Mouse (Mus musculus) CH12.LX (cell line): Measurements from ENCODE around the gene Baz1b. TPM values are rescaled to one million over a fixed set of nuclear protein-coding genes. Genes with fewer than 3 reads are reported as not detected.

Experiments used
- DNase-seq: peaks from one replicate; pipeline ENCODE4 v3.0.0-alpha.2; 2013; ENCODE audit errors: extremely low read depth
- H3K27ac ChIP-seq: 2 replicates; pipeline ENCODE4 v1.5.1; 2012; ENCODE audit warnings: low read depth, mild to moderate bottlenecking, control low read depth, moderate library complexity; ENCODE audit not compliant: insufficient read depth
- H3K27me3 ChIP-seq: replicated peaks from 2 replicates; pipeline ENCODE3; 2012; ENCODE audit warnings: inconsistent platforms
- H3K36me3 ChIP-seq, 2 experiments: replicated peaks in 1 of 2; 2 replicates each; pipeline versions ENCODE3 to v1.6.1; 2012; ENCODE audit warnings: inconsistent platforms in 1 of 2, low read length in 1 of 2, mild to moderate bottlenecking in 1 of 2, mixed read lengths in 1 of 2, moderate library complexity in 1 of 2; ENCODE audit not compliant: control insufficient read depth in 1 of 2, insufficient read depth in 1 of 2
- H3K4me1 ChIP-seq, 2 experiments: 2 replicates each; pipeline ENCODE4 v1.6.1; 2012; ENCODE audit warnings: inconsistent platforms in 1 of 2, moderate library complexity in 1 of 2; ENCODE audit not compliant: insufficient read depth in 2 of 2, control insufficient read depth in 1 of 2
- H3K4me2 ChIP-seq: 2 replicates; pipeline ENCODE4 v1.6.1; 2012; ENCODE audit warnings: low read depth, mild to moderate bottlenecking, control low read depth; ENCODE audit not compliant: poor library complexity, insufficient read depth, severe bottlenecking
- H3K4me3 ChIP-seq, 3 experiments: fragments of 150-350 bp in 1 of 3; sonication (generic) in 1 of 3; replicated peaks in 1 of 3; 2 replicates each; pipeline versions ENCODE3 to v1.5.1; 2011 to 2012; ENCODE audit warnings: low read depth in 2 of 3, low read length in 2 of 3, mild to moderate bottlenecking in 2 of 3, moderate library complexity in 2 of 3, control low read depth in 1 of 3, improper control_type of control experiment in 1 of 3, inconsistent platforms in 1 of 3, mixed read lengths in 1 of 3; ENCODE audit not compliant: poor library complexity in 1 of 3
- H3K79me2 ChIP-seq: replicated peaks from 2 replicates; pipeline ENCODE4 v1.6.1; 2012; ENCODE audit warnings: mild to moderate bottlenecking, moderate library complexity; ENCODE audit not compliant: control insufficient read depth, poor library complexity, insufficient read depth, severe bottlenecking; ENCODE audit errors: extremely low read depth
- H3K9ac ChIP-seq: 2 replicates; pipeline ENCODE4 v1.6.1; 2012; ENCODE audit warnings: low read depth, mild to moderate bottlenecking, control low read depth, moderate library complexity; ENCODE audit not compliant: insufficient read depth
- H3K9me3 ChIP-seq: replicated peaks from 2 replicates; pipeline ENCODE3; 2012; ENCODE audit warnings: low read length, inconsistent platforms, mixed read lengths
- BHLHE40 ChIP-seq: IDR thresholded peaks from 2 replicates; pipeline ENCODE4 v1.6.1; 2011; ENCODE audit warnings: mild to moderate bottlenecking, low read depth, low read length, improper control_type of control experiment
- CHD2 ChIP-seq: IDR thresholded peaks from 2 replicates; pipeline ENCODE4 v1.6.1; 2011; ENCODE audit warnings: low read length, improper control_type of control experiment
- CTCF ChIP-seq, 2 experiments: IDR thresholded peaks in 1 of 2; conservative IDR thresholded peaks in 1 of 2; 2 replicates each; pipeline ENCODE4 v1.5.1; 2011 to 2012; ENCODE audit warnings: low read depth in 2 of 2, low read length in 2 of 2, improper control_type of control experiment in 1 of 2, inconsistent platforms in 1 of 2, mild to moderate bottlenecking in 1 of 2, moderate library complexity in 1 of 2
- ELF1 ChIP-seq: IDR thresholded peaks from 2 replicates; pipeline ENCODE4 v1.6.1; 2014; ENCODE audit warnings: low read depth, mild to moderate bottlenecking, inconsistent platforms, low read length, improper control_type of control experiment
- EP300 ChIP-seq: IDR thresholded peaks from 2 replicates; pipeline ENCODE4 v1.6.1; 2011; ENCODE audit warnings: low read length, improper control_type of control experiment
- IRF4 ChIP-seq: IDR thresholded peaks from 2 replicates; pipeline ENCODE4 v1.6.1; 2014; ENCODE audit warnings: low read depth, mild to moderate bottlenecking, inconsistent platforms, low read length, improper control_type of control experiment
- JUN ChIP-seq: IDR thresholded peaks from 2 replicates; pipeline ENCODE4 v1.6.1; 2011; ENCODE audit warnings: low read depth, mild to moderate bottlenecking, low read length, improper control_type of control experiment, moderate library complexity; ENCODE audit not compliant: insufficient read depth
- JUND ChIP-seq: conservative IDR thresholded peaks from 2 replicates; pipeline ENCODE4 v1.6.1; 2011; ENCODE audit warnings: low read depth, low read length, improper control_type of control experiment
- KAT2A ChIP-seq: IDR thresholded peaks from 2 replicates; pipeline ENCODE4 v1.6.1; 2012; ENCODE audit warnings: low read length, improper control_type of control experiment, inconsistent platforms; ENCODE audit not compliant: insufficient replicate concordance
- MAX ChIP-seq: IDR thresholded peaks from 2 replicates; pipeline ENCODE4 v1.6.1; 2011; ENCODE audit warnings: low read length, improper control_type of control experiment
- MAZ ChIP-seq: IDR thresholded peaks from 2 replicates; pipeline ENCODE4 v1.6.1; 2012; ENCODE audit warnings: low read depth, mild to moderate bottlenecking, inconsistent platforms, low read length, improper control_type of control experiment, moderate library complexity
- POLR2AphosphoS2 ChIP-seq: IDR thresholded peaks from 2 replicates; pipeline ENCODE4 v1.6.1; 2011; ENCODE audit warnings: low read depth, low read length, improper control_type of control experiment
- SMC3 ChIP-seq: IDR thresholded peaks from 2 replicates; pipeline ENCODE4 v1.6.1; 2011; ENCODE audit warnings: low read depth, low read length, improper control_type of control experiment
- TBP ChIP-seq: conservative IDR thresholded peaks from 2 replicates; pipeline ENCODE4 v1.6.1; 2011; ENCODE audit warnings: low read depth, low read length, improper control_type of control experiment
- UBTF ChIP-seq: IDR thresholded peaks from 2 replicates; pipeline ENCODE4 v1.6.1; 2012; ENCODE audit warnings: low read depth, mild to moderate bottlenecking, inconsistent platforms, low read length, improper control_type of control experiment, moderate library complexity
- USF1 ChIP-seq: IDR thresholded peaks from 2 replicates; pipeline ENCODE4 v1.6.1; 2014; ENCODE audit warnings: low read depth, mild to moderate bottlenecking, inconsistent platforms, low read length, improper control_type of control experiment
- ZC3H11A ChIP-seq: IDR thresholded peaks from 2 replicates; pipeline ENCODE4 v1.6.1; 2012; ENCODE audit warnings: low read depth, mild to moderate bottlenecking, inconsistent platforms, low read length, improper control_type of control experiment
- ZKSCAN1 ChIP-seq: IDR thresholded peaks from 2 replicates; pipeline ENCODE4 v1.6.1; 2012; ENCODE audit warnings: low read depth, inconsistent platforms, low read length, improper control_type of control experiment, borderline replicate concordance
- ZMIZ1 ChIP-seq: IDR thresholded peaks from 2 replicates; pipeline ENCODE4 v1.6.1; 2012; ENCODE audit warnings: low read depth, mild to moderate bottlenecking, inconsistent platforms, low read length, improper control_type of control experiment
- dilution Hi-C: fragments of 300-500 bp; cut with MboI; formaldehyde crosslinking; loops from 2 replicates; pipeline ENCODE4 v1.14.3; 2020; ENCODE audit warnings: low sequenced_read_pairs; ENCODE audit not compliant: extremely low pct_unique_long_range_greater_than_20kb, extremely low pct_ligation_motif_present
- in situ Hi-C: fragments of 300-500 bp; cut with MboI; formaldehyde crosslinking; loops from 3 replicates; pipeline ENCODE4 v1.14.3; 2019; ENCODE audit warnings: low sequenced_read_pairs, low pct_ligation_motif_present, low pct_unique_long_range_greater_than_20kb, mixed read lengths
- polyA plus RNA-seq: library from polyadenylated mRNA; unstranded; fragments of >175 nt; gene quantifications from 2 replicates; pipeline ENCODE4 v1.2.1, GENCODE M21; 2012; ENCODE audit warnings: low read depth; ENCODE audit not compliant: insufficient read length
- total RNA-seq, 2 experiments: library from RNA; depleted of rRNA; stranded (reverse); fragments of 300-350 nt in 1 of 2; fragments of >200 nt in 1 of 2; gene quantifications; 2 replicates each; pipeline ENCODE4 v1.2.3; 2012 to 2014

Baz1b gene
- total and polyA plus RNA-seq, 3 experiments = 53.3 to 85.4 (median 60.0) TPM

DNA sequence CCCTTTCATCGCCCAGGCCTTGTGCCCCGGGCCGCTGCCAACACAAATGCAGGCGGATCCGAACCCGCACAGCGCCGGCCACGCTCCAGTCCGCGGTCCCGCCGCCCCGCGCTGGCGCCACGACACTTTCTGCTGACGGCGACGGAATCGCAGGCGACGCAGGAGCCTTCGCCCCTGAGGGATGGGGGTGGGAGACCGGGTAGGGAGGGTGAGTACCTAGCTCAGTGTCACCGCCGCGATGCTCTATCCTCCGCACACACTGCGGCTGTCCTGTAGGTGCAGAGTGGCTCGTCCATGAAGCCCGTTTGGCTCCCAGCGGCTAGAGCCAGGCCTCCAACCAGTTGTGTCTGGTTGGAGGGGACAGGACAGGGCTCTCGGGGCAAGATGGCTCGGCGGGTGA, 89.5 kb downstream of the Baz1b start:
- H3K9ac ChIP-seq = no peak overlapping the region

DNA sequence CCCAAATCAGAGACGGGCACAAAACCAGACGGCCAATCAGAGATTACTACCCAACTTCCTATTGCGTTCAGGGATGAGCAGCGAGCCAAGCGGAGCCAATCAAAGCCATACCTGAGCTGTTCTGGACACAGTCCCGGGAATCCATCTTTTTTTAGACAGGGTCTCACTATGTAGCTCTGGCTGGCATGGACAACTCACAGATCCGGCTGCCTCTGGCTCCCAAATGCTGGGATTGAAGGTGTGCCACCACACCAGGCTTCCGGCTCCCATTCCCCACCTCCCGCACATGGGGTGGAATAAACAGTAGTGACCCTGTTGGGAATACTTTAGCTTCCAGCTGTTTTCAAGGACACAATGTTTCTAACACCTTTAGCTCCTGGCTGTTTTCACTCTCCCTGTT, 93.2 kb downstream of the Baz1b start:
- Histone ChIP-seq H3K4me1 (no peaks in the 10 kb centered on the region), H3K4me3 (no peak overlapping the region), H3K79me2 (no peaks in the 10 kb centered on the region), H3K27me3 (peaks cover 64% of the 10 kb centered on the region), H3K4me2 (no peak overlapping the region), H3K27ac (no peak overlapping the region), H3K36me3 (no peaks in the 10 kb centered on the region), H3K9me3 (peaks cover 5% of the 10 kb centered on the region), H3K9ac (no peak overlapping the region)
- in situ Hi-C loops = no loop called here
- no peak for DNase-seq
- dilution Hi-C loops = no loop called here
- TF ChIP-seq ZKSCAN1 (no peak), TBP (no peak), BHLHE40 (no peak), SMC3 (no peak), CHD2 (no peak), JUND (no peak), JUN (no peak), ZC3H11A (no peak)

More for the DNA sequence above, 89.5 kb downstream of the Baz1b start:
- dilution Hi-C loops = no loop called here
- no peak overlapping the region for H3K27ac ChIP-seq
- H3K27me3 ChIP-seq = peaks cover 65% of the 10 kb centered on the region
- H3K9me3 ChIP-seq = no peaks in the 10 kb centered on the region
- TF ChIP-seq EP300 (no peak), ZMIZ1 (no peak), IRF4 (no peak), KAT2A (no peak), UBTF (no peak), MAX (no peak), MAZ (no peak), POLR2AphosphoS2 (no peak), CTCF (conservative IDR thresholded peaks at IDR 0.05 in 1 of 2, IDR thresholded peaks at IDR 0.05 in 1 of 2; ENCODE audit: low read depth in 2 of 2, low read length in 2 of 2) (no peak), JUND (no peak), JUN (no peak), ELF1 (no peak), TBP (no peak), USF1 (no peak)
- H3K4me1 ChIP-seq = no peaks in the 10 kb centered on the region
- no peak for DNase-seq
- H3K79me2 ChIP-seq = no peaks in the 10 kb centered on the region
- H3K4me3 ChIP-seq = no peak overlapping the region
- in situ Hi-C loops = no loop called here
- H3K4me2 ChIP-seq = no peak overlapping the region
- no peaks in the 10 kb centered on the region for H3K36me3 ChIP-seq
